Mouse (Mus musculus) neural tube, postnatal 0 days (tissue): ENCODE results near the gene Olfr1245. TPM values are rescaled to one million over a fixed set of nuclear protein-coding genes. Genes with fewer than 3 reads are reported as not detected.

Source experiments
- polyA plus RNA-seq: library from polyadenylated mRNA; unstranded; fragments of >200 nt; fragmentation: Nextera tagmentation; extraction: Ambion mirVana; gene quantifications from 2 replicates; pipeline ENCODE4 v1.2.1, GENCODE M21; 2015

Olfr1245 gene
- polyA plus RNA-seq: not detected in 2 replicates

GRCm38 (mm10) chr2:89578347-89578746, at the start of gene Olfr1245:
Gene Olfr1245, minus strand, starts transcription at chr2:89578447.

DNA sequence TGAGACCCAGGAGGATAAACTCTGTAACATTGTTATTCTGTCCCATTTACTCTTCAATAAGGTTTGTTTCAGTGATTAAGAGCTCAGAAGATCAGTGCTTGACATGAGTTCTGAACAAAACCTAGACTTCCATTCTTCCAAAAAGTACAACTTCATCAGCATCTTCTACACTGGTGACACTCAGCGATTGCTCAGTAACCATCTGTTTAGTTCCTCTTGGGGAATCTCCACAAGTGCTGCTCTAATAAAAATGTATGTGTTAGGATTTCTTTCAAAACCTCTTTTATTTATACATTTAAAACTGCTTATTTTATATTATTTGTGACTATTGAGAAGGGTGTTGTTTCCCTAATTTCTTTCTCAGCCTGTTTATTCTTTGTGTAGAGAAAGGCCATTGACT, 39.9 kb upstream of the Olfr1245 start, which contains the start of gene Olfr1248:
Gene Olfr1248 (minus strand): TSS at position 101 of the 400 bp plus-strand sequence.

DNA sequence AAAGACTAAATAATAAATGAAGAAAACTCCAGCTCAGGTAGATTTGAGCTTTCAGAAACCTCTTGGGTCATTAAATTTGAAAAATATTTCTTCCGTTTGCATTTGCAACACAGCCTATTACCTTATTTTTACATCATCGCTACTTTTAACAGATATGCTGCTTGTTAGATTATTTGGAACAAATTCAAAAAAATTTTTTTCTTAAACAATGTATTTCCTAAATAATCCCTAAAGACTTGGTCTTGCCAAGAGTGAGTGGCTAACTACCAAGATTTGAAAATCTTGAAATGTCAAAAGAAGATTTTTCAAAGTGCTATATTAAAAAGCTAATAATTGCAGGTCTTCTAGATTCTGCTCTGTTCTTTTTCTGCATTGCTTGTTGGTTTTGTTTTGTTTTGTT, 35.8 kb upstream of the Olfr1245 start, which contains the start of gene Olfr1247:
Gene Olfr1247 (minus strand): TSS at position 101 of the 400 bp plus-strand sequence.

GRCm38 (mm10) chr2:89593057-89593456, 14.8 kb upstream of the Olfr1245 start, which contains the start of gene Olfr1246:
Gene Olfr1246, minus strand, starts transcription at chr2:89593157.

GRCm38 (mm10) chr2:89531387-89531786, 46.9 kb downstream of the Olfr1245 start, which contains the start of gene Olfr1243:
Gene Olfr1243, minus strand, starts transcription at chr2:89531487.

Other genes starting within 250 kb of the Olfr1245 start
- not detected in 2 replicates for gene Olfr1232, start 248.8 kb downstream of the Olfr1245 start, polyA plus RNA-seq
- gene Olfr1233, start 236.0 kb downstream of the Olfr1245 start, polyA plus RNA-seq: not detected in 2 replicates
- gene Olfr1234, start 213.6 kb downstream of the Olfr1245 start, polyA plus RNA-seq: not detected in 2 replicates
- gene Olfr1238, start 168.8 kb downstream of the Olfr1245 start, polyA plus RNA-seq: not detected in 2 replicates
- not detected in 2 replicates for gene Olfr1239, start 158.0 kb downstream of the Olfr1245 start, polyA plus RNA-seq
- not detected in 2 replicates for gene Olfr1240, start 135.4 kb downstream of the Olfr1245 start, polyA plus RNA-seq
- gene Olfr1241, start 91.3 kb downstream of the Olfr1245 start, polyA plus RNA-seq: not detected in 2 replicates
- not detected in 2 replicates for gene Olfr1242, start 80.1 kb downstream of the Olfr1245 start, polyA plus RNA-seq
- gene Olfr1243, start 47.0 kb downstream of the Olfr1245 start, polyA plus RNA-seq: not detected in 2 replicates
- gene Olfr1246, start 14.7 kb upstream of the Olfr1245 start, polyA plus RNA-seq: not detected in 2 replicates
- gene Olfr1247, start 35.7 kb upstream of the Olfr1245 start, polyA plus RNA-seq: not detected in 2 replicates
- not detected in 2 replicates for gene Olfr1248, start 39.8 kb upstream of the Olfr1245 start, polyA plus RNA-seq
- gene Olfr1249, start 56.5 kb upstream of the Olfr1245 start, polyA plus RNA-seq: not detected in 2 replicates
- gene Olfr1250, start 83.0 kb upstream of the Olfr1245 start, polyA plus RNA-seq: not detected in 2 replicates
- gene Olfr1251, start 93.5 kb upstream of the Olfr1245 start, polyA plus RNA-seq: not detected in 2 replicates
- gene Olfr1252, start 146.6 kb upstream of the Olfr1245 start, polyA plus RNA-seq: not detected in 2 replicates
- gene Olfr1253, start 178.6 kb upstream of the Olfr1245 start, polyA plus RNA-seq: not detected in 2 replicates
- gene Olfr1254, start 215.2 kb upstream of the Olfr1245 start, polyA plus RNA-seq: not detected in 2 replicates
- not detected in 2 replicates for gene Olfr1255, start 233.6 kb upstream of the Olfr1245 start, polyA plus RNA-seq